Mouse (Mus musculus) midbrain, postnatal 0 days (tissue): ENCODE results near the gene Hist1h2ai. TPM values are rescaled to one million over a fixed set of nuclear protein-coding genes. Genes with fewer than 3 reads are reported as not detected.
"Not testable (repeated sequence)": the region's sequence is repeated elsewhere in the genome, so short reads cannot be mapped to it uniquely, and the experiment has no call there.

Experiments
- ATAC-seq: fragments of 200-750 bp; cut with Nextera tagmentation; 2 replicates; pipeline ENCODE4 v1.8.0; 2017; ENCODE audit warnings: moderate number of reproducible peaks, mild to moderate bottlenecking, moderate TSS enrichment, moderate library complexity; ENCODE audit not compliant: low FRiP score
- DNase-seq: peaks from one replicate; pipeline ENCODE4 v3.0.0-alpha.2; 2015; ENCODE audit warnings: low spot score
- H3K27ac ChIP-seq: fragments of 300-500 bp; sonication (generic); 2 replicates; pipeline ENCODE4 v1.5.1; 2014; ENCODE audit warnings: low read depth, mild to moderate bottlenecking, low read length, mixed read lengths
- H3K27me3 ChIP-seq: fragments of 300-500 bp; sonication (generic); 2 replicates; pipeline ENCODE4 v1.6.1; 2014; ENCODE audit warnings: low read length, control low read depth, mixed read lengths; ENCODE audit not compliant: insufficient read depth
- H3K36me3 ChIP-seq: fragments of 300-500 bp; sonication (generic); 2 replicates; pipeline ENCODE4 v1.6.1; 2014; ENCODE audit warnings: low read length, control low read depth, mixed read lengths; ENCODE audit not compliant: insufficient read depth
- H3K4me1 ChIP-seq: fragments of 300-500 bp; sonication (generic); 2 replicates; pipeline ENCODE4 v1.6.1; 2014; ENCODE audit warnings: mild to moderate bottlenecking, control low read depth, antibody characterized with exemption, low read length, mixed read lengths; ENCODE audit not compliant: insufficient read depth
- H3K4me2 ChIP-seq: fragments of 300-500 bp; sonication (generic); 2 replicates; pipeline ENCODE4 v1.6.1; 2014; ENCODE audit warnings: low read depth, mild to moderate bottlenecking, low read length, mixed read lengths; ENCODE audit not compliant: poor library complexity, severe bottlenecking
- H3K4me3 ChIP-seq: fragments of 300-500 bp; sonication (generic); 2 replicates; pipeline ENCODE4 v1.5.1; 2014; ENCODE audit warnings: low read depth, mild to moderate bottlenecking, low read length, moderate library complexity
- H3K9ac ChIP-seq: fragments of 300-500 bp; sonication (generic); replicated peaks from 2 replicates; pipeline ENCODE4 v1.6.1; 2014; ENCODE audit warnings: mild to moderate bottlenecking, low read length, moderate library complexity, mixed read lengths; ENCODE audit not compliant: poor library complexity, severe bottlenecking
- H3K9me3 ChIP-seq: fragments of 300-500 bp; sonication (generic); 2 replicates; pipeline ENCODE4 v1.6.1; 2016; ENCODE audit warnings: low read length, control low read depth
- CTCF ChIP-seq: IDR thresholded peaks from 2 replicates; pipeline ENCODE4 v1.5.1; 2016; ENCODE audit warnings: antibody characterized with exemption, mild to moderate bottlenecking
- WGBS: fragments of 180-500 bp; shearing (Covaris S2); extraction: QIAGEN DNeasy Blood & Tissue Kit; methylation state at CpG from one replicate; pipeline ENCODE4 v1.1.7; 2014; 5-methylcytosine and 5-hydroxymethylcytosine counted together
- polyA plus RNA-seq: library from polyadenylated mRNA; unstranded; fragments of >200 nt; fragmentation: Nextera tagmentation; extraction: Ambion mirVana; gene quantifications from 2 replicates; pipeline ENCODE4 v1.2.1, GENCODE M21; 2015
- total RNA-seq: library from RNA; depleted of rRNA; stranded (reverse); fragments of >200 nt; gene quantifications from 2 replicates; pipeline ENCODE4 v1.2.3, GENCODE M21; 2014

Gene Hist1h2ai
- total and polyA plus RNA-seq, 2 experiments from 2014 or later, result 3.2 to 398 TPM

DNA sequence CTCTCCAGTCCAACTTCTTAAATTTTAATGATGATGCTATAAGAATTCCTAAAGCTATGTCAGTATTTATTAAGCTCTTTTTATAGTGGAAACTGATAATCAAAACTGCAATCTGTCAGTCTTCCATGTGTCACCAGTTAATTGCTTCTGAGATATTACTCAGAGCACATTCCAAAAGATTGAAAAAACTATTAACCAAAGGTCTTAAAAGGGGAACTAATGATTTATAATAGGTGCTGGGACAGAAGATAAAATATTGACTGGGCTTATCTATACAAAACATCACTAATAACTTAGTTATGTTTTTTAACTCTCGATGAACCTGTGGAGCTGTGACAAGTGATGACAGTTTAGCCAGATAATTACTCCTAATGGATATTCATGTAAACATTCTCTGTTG lies 28.8 kb downstream of the Hist1h2ai start:
- Histone ChIP-seq H3K27me3 (no peaks in the 10 kb centered on the region), H3K9me3 (no peaks in the 10 kb centered on the region), H3K27ac (no peak overlapping the region), H3K36me3 (no peaks in the 10 kb centered on the region), H3K9ac (no peak overlapping the region), H3K4me3 (no peak overlapping the region), H3K4me1 (no peaks in the 10 kb centered on the region), H3K4me2 (no peak overlapping the region)
- WGBS, result 88% methylated on average over 1 of the region's 1 CpGs
- no peak for TF ChIP-seq CTCF
- no peak for ATAC-seq
- no peak for DNase-seq

GRCm38 (mm10) chr13:21749387-21750158 lies 33.4 kb downstream of the Hist1h2ai start:
- Histone ChIP-seq H3K36me3 (no peaks in the 10 kb centered on the region), H3K9me3 (no peaks in the 10 kb centered on the region), H3K27me3 (no peaks in the 10 kb centered on the region), H3K4me1 (no peaks in the 10 kb centered on the region), H3K9ac (peak overlapping the region; percentile 59), H3K27ac (peak overlapping the region; percentile 48; the same call in 1 of the 2 replicates), H3K4me2 (peak overlapping the region; percentile 58), H3K4me3 (peak overlapping the region; percentile 44)
- TF ChIP-seq CTCF, result no peak
- no peak for ATAC-seq
- peak; percentile 39 for DNase-seq
- 6% methylated on average over 5 of the region's 5 CpGs for WGBS

DNA sequence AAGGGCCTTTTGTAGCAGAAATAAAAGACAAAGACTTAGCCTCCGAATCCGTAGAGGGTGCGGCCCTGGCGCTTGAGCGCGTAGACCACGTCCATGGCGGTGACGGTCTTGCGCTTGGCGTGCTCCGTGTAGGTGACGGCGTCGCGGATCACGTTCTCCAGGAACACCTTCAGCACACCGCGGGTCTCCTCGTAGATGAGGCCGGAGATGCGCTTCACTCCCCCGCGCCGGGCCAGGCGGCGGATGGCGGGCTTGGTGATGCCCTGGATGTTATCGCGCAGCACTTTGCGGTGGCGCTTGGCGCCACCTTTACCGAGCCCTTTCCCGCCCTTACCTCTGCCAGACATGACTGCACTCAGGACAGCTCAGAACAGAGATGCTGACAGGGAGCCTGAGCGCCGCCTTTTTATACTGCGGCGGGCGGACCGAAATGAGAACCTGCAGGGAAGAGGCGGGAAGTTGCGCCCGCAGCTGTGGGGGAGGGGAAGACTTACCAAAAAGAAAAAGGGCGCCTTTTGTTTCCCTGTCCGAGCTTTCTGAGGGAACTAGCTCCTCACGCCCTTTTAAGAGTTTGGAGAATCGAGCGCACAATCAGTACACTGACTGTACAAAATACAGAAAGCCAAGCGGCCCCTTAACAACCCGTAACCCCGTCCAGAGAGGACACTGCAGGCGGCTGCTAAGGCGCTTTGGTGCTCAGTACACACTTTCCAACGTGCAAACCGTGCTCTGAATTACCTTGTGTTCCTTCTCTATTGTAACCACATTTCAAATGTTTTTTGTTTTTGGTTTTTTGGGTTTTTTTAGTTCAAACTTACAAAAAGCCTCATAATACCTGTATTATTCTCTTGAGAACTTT lies 34.2 kb downstream of the Hist1h2ai start, which contains the start of gene Hist1h4k:
Gene Hist1h4k, minus strand, starts transcription at position 347 of the 859 bp plus-strand sequence.
- under 1% methylated on average over 44 of the region's 56 CpGs for WGBS
- Histone ChIP-seq H3K27ac (peak within 1 kb of the TSS; percentile 48; the same call in 1 of the 2 replicates), H3K4me3 (peak within 1 kb of the TSS; percentile 44), H3K4me2 (peak within 1 kb of the TSS; percentile 58), H3K9ac (peak within 1 kb of the TSS; percentile 59)
- not testable (repeated sequence) for H3K36me3 ChIP-seq, H3K9me3 ChIP-seq, H3K4me1 ChIP-seq, H3K27me3 ChIP-seq
- peak; percentile 79 for ATAC-seq
- peak; percentile 91 for DNase-seq

DNA sequence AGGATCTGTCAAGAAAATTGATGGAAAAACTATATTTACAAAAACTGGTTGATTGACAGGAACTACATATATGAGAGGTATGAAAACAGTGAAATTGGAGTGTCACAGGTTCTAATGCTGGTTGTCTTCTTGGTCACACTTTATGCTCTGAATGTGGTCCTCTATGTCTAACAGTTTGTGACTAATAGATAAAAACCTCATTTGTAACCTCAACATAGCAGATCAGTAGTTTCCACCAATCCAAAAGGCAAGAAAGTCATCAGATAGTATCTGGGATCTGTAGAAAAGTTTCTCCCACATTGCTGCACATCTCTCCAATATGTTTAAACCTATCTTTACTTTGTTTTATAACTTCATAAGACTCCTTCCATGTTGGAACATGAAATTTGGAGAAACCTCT lies 35.2 kb downstream of the Hist1h2ai start:
- TF ChIP-seq CTCF, result no peak
- Histone ChIP-seq H3K4me3 (no peak overlapping the region), H3K27me3 (no peaks in the 10 kb centered on the region), H3K4me1 (no peaks in the 10 kb centered on the region), H3K9ac (no peak overlapping the region), H3K27ac (no peak overlapping the region), H3K4me2 (no peak overlapping the region), H3K9me3 (no peaks in the 10 kb centered on the region), H3K36me3 (no peaks in the 10 kb centered on the region)
- DNase-seq (no peak), ATAC-seq (no peak)

DNA sequence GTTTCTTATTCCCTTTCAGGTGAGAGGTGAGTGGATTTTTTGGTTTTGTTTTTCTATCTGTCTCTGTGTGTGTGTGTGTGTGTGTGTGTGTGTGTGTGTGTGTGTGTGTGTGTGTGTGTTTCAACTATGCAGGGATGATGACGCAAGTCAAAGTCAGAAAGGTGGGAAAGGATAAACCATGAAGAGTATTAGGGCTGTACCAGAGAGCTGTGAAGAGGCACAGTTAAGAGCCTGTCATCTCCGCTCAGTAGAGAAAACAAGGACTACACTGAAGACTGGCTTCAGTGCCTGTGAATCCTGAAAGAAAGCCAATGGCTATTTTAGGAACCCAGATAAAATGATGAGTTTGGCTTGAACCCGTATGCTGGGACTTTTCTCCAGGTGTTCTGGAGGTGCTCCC lies 35.6 kb downstream of the Hist1h2ai start:
- Histone ChIP-seq H3K4me2 (no peak overlapping the region), H3K36me3 (no peaks in the 10 kb centered on the region), H3K27me3 (no peaks in the 10 kb centered on the region), H3K9me3 (no peaks in the 10 kb centered on the region), H3K27ac (no peak overlapping the region), H3K4me3 (no peak overlapping the region), H3K9ac (no peak overlapping the region), H3K4me1 (no peaks in the 10 kb centered on the region)
- TF ChIP-seq CTCF, result no peak
- 81% methylated on average over 3 of the region's 3 CpGs for WGBS
- ATAC-seq (no peak), DNase-seq (no peak)

- Histone ChIP-seq H3K9ac (no peak overlapping the region), H3K4me1 (no peaks in the 10 kb centered on the region), H3K4me3 (no peak overlapping the region), H3K27me3 (no peaks in the 10 kb centered on the region), H3K36me3 (no peaks in the 10 kb centered on the region), H3K27ac (no peak overlapping the region), H3K4me2 (no peak overlapping the region), H3K9me3 (no peaks in the 10 kb centered on the region)
- no peak for TF ChIP-seq CTCF
- ATAC-seq (no peak), DNase-seq (no peak)
- 34% methylated on average over 3 of the region's 3 CpGs for WGBS
Observed at GRCm38 (mm10) chr13:21752356-21752755, 36.1 kb downstream of the Hist1h2ai start.
